Mouse (Mus musculus): ENCODE results near the gene Olfr224. TPM values are rescaled to one million over a fixed set of nuclear protein-coding genes. Genes with fewer than 3 reads are reported as not detected.

The Olfr224 gene
- not detected in 2 replicates for polyA plus RNA-seq (2015; fragmentation: Nextera tagmentation; extraction: Ambion mirVana)

DNA sequence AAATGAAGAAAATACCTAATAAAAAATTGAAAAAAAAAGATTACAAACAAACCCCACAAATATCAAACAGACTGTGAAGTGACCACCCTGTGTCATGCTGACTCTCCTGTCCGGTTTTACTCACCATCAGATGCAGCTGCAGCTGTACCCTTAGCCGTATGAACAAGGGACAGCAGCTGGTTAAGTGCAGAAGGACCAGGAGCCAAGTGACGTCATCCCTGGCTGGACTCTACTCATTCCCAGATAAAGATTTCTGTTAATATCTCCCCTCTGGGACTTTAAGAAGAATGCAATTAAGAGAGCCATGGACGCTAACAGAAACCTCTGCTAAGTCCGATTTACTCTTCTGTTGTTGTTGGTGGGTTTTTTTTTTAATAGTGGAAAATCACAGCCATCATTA, at the start of gene Olfr224:
Olfr224 (minus strand) TSS at position 149 of the 400 bp plus-strand sequence.
- Histone ChIP-seq H3K9ac (no peak within 1 kb of the TSS), H3K4me2 (no peak within 1 kb of the TSS), H3K36me3 (replicated peaks) (no peaks in the 10 kb centered on the region), H3K27ac (replicated peaks) (no peak within 1 kb of the TSS), H3K9me3 (replicated peaks) (no peaks in the 10 kb centered on the region), H3K4me1 (replicated peaks) (no peaks in the 10 kb centered on the region), H3K27me3 (no peaks in the 10 kb centered on the region), H3K4me3 (replicated peaks) (no peak within 1 kb of the TSS)
- WGBS (ENCODE audit: insufficient replicate concordance): 58% methylated on average over 5 of the region's 5 CpGs
- ATAC-seq (ENCODE audit: insufficient read depth): no peak

DNA sequence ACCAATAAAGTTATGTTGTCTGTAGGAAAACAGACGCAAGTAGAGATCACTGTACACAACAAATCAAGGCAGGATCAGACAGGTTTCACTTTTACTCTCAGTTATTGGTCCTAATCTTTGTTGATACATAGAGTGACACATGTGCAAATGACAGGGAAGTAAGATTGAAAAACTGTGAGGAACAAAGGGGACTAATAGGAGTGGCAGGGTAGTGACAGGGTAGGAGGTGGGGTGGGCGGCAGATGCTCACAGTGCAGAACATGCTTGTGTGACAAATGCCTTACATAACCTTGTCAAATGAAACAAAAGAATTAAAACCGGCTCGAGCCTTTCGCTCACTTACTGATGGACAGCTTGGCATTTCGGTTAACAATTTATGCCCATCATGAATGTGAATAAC, 48.4 kb upstream of the Olfr224 start:
- Histone ChIP-seq H3K36me3 (replicated peaks) (no peaks in the 10 kb centered on the region), H3K27me3 (peaks cover 4% of the 10 kb centered on the region; the same call in 1 of the 2 replicates), H3K9ac (no peak overlapping the region), H3K4me3 (replicated peaks) (no peak overlapping the region), H3K9me3 (replicated peaks) (no peaks in the 10 kb centered on the region), H3K4me2 (no peak overlapping the region), H3K4me1 (replicated peaks) (no peaks in the 10 kb centered on the region), H3K27ac (replicated peaks) (no peak overlapping the region)
- ATAC-seq (ENCODE audit: insufficient read depth): no peak
- 62% methylated on average over 6 of the region's 6 CpGs for WGBS (ENCODE audit: insufficient replicate concordance)

DNA sequence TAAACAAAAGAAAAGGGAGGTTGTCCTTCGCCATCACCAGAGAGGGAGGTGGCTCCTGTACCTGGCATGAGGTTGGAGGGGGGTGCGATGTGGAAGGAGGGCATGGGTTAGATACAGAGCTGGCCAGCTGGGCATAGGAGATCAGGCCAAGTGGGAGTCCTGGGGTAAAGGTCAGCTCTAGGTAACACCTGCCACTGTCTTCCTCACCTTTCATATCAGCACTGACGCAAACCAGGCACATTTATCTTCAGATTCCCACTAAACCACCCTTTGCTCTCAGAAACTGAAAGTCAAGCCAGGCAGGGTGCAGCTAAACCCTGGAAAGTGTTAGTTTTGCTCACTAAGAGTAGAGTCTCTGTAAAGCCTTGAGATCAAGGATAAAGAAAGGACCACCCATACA, 48.0 kb upstream of the Olfr224 start:
- ATAC-seq (ENCODE audit: insufficient read depth): no peak
- 47% methylated on average over 3 of the region's 3 CpGs for WGBS (ENCODE audit: insufficient replicate concordance)
- H3K27me3 ChIP-seq: peaks cover 2% of the 10 kb centered on the region; the same call in 1 of the 2 replicates
- H3K4me3 ChIP-seq (replicated peaks): no peak overlapping the region
- no peak overlapping the region for H3K9ac ChIP-seq
- no peak overlapping the region for H3K4me2 ChIP-seq
- no peak overlapping the region for H3K27ac ChIP-seq (replicated peaks)
- H3K36me3 ChIP-seq (replicated peaks): no peaks in the 10 kb centered on the region
- H3K9me3 ChIP-seq (replicated peaks): no peaks in the 10 kb centered on the region
- H3K4me1 ChIP-seq (replicated peaks): no peaks in the 10 kb centered on the region

DNA sequence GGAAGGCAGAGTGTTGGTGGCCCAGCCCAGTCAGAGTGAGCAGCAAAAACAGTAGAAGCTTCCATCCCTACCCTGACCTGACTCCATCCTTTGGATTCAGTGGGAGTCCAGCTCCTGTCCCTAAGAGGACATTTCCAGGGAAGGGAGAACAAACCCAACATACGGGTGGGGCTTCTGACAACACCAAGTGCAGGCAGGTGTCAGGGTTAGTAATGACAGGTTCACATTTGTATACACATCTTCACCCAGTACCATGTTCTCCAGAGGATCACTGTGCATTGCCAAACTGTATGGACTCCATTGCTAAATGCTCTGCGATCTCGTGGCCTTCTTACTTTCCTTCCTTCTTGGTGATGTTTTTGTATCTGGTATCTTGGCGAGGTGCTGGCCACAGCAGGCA, 45.6 kb upstream of the Olfr224 start, which contains the start of gene 2210407C18Rik:
2210407C18Rik (minus strand) TSS at position 101 of the 400 bp plus-strand sequence.
- Histone ChIP-seq H3K4me3 (replicated peaks) (no peak within 1 kb of the TSS), H3K4me1 (replicated peaks) (no peaks in the 10 kb centered on the region), H3K27ac (replicated peaks) (no peak within 1 kb of the TSS), H3K9ac (no peak within 1 kb of the TSS), H3K4me2 (no peak within 1 kb of the TSS), H3K36me3 (replicated peaks) (no peaks in the 10 kb centered on the region), H3K9me3 (replicated peaks) (no peaks in the 10 kb centered on the region), H3K27me3 (no peaks in the 10 kb centered on the region)
- ATAC-seq (ENCODE audit: insufficient read depth): no peak
- 65% methylated on average over 4 of the region's 4 CpGs for WGBS (ENCODE audit: insufficient replicate concordance)

DNA sequence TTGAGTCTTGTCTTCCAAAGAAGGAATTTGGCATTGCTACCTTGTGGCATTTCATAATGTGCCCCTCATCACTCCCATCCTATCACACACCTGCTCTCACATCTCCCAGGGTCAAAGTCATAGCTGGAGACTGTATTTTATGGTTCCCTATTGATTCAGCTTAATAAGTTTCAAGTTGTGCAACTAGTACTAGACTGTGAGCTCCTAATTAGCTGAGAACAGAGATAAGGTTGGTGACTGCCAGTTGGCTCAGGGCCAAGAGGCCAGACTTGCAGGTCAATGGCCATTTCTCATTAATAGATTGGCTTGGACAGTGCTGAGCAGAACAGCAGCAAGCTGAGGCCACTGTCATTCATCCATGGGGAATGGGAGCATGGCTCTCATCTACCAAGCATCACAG, 44.2 kb upstream of the Olfr224 start:
- Histone ChIP-seq H3K27ac (replicated peaks) (no peak overlapping the region), H3K9me3 (replicated peaks) (no peaks in the 10 kb centered on the region), H3K27me3 (no peaks in the 10 kb centered on the region), H3K9ac (no peak overlapping the region), H3K4me1 (replicated peaks) (no peaks in the 10 kb centered on the region), H3K4me2 (no peak overlapping the region), H3K4me3 (replicated peaks) (no peak overlapping the region), H3K36me3 (replicated peaks) (no peaks in the 10 kb centered on the region)
- no peak for ATAC-seq (ENCODE audit: insufficient read depth)

DNA sequence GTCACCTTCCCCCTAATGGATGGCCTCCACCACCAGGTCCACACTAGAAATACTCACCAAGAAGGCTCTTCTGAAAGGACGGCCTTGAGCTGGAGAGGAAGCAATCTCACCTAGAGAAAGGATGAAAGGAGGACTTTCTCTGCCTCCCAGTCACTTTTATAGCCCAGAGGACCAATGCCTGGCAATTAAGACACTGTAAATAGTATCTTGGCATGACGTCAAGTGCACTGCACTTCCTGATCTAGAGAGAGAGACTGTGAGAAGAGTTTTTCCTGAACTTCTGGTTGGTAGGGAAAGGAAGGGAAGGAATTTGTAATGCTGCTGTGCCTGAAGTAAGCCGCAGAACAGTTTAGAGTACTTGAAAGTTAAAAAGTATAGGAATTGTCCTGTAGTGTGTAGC, 43.0 kb upstream of the Olfr224 start:
- Histone ChIP-seq H3K4me3 (replicated peaks) (no peak overlapping the region), H3K4me1 (replicated peaks) (no peaks in the 10 kb centered on the region), H3K9ac (no peak overlapping the region), H3K27ac (replicated peaks) (no peak overlapping the region), H3K36me3 (replicated peaks) (no peaks in the 10 kb centered on the region), H3K4me2 (no peak overlapping the region), H3K27me3 (no peaks in the 10 kb centered on the region), H3K9me3 (replicated peaks) (no peaks in the 10 kb centered on the region)
- no peak for ATAC-seq (ENCODE audit: insufficient read depth)
- 43% methylated on average over 3 of the region's 3 CpGs for WGBS (ENCODE audit: insufficient replicate concordance)

DNA sequence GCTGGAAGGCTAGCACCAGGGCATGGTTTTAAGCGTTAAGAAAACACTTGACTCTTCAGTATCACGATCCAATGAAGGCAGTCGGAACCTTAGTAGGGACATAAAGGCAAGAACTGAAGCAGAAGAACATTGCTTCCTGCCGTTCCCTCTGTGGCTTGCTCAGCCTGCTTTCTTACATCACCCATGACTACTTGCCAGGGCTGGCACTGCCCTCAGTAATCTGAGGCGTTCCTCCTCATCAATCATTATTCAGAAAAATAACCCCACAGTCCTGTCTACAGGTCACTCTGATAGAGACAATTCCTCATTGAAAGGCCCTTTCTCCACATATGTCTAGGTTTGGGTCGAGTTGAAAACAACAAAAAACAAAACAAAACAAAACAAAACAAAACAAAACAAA, 36.7 kb upstream of the Olfr224 start:
- Histone ChIP-seq H3K4me1 (replicated peaks) (0 out of 2 replicates have a peak, but pooled peaks cover 5% of the 10 kb centered on the region), H3K27ac (replicated peaks) (no peak overlapping the region), H3K4me2 (no peak overlapping the region), H3K4me3 (replicated peaks) (no peak overlapping the region), H3K9me3 (replicated peaks) (no peaks in the 10 kb centered on the region), H3K36me3 (replicated peaks) (no peaks in the 10 kb centered on the region), H3K9ac (no peak overlapping the region), H3K27me3 (no peaks in the 10 kb centered on the region)
- no peak for ATAC-seq (ENCODE audit: insufficient read depth)
- WGBS (ENCODE audit: insufficient replicate concordance): 73% methylated on average over 6 of the region's 6 CpGs

DNA sequence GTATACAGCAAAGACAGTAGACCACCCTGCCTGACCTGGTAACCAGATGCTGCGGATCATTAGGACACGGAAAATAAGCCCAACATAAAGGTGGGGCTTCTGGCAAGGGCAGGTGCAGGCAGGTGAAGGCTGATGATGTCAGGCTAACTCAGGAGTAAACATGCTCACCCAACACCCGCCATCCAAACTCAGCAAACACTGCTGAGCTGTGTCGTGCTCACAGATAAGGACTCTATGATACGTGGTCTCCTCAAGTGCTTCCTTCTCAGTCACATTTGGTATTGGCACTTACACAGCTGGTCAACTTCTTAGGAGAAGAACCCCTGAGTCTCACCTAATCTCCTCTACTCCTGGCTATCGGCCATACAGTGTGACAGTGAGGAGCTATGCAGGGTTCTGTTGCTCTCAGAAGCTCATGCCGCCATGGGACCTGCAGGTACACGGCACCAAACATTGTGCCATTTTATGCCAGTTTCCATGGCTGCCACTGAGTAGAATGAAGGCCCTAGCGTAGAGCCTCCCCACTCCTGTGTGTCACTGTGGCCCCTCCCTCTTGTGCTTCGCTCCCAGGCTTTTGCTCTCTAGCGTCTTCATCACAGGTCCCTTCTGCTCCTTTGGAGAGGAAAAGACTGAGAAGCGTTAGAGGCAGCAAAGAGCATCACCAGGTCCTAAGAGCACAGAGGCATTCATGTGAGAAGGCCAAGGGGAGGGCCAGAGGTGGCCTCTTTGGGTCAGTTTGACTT, 36.0 kb upstream of the Olfr224 start:
- H3K4me2 ChIP-seq: no peak overlapping the region
- no peak overlapping the region for H3K9ac ChIP-seq
- 64% methylated on average over 12 of the region's 12 CpGs for WGBS (ENCODE audit: insufficient replicate concordance)
- no peaks in the 10 kb centered on the region for H3K27me3 ChIP-seq
- H3K36me3 ChIP-seq (replicated peaks): no peaks in the 10 kb centered on the region
- H3K4me3 ChIP-seq (replicated peaks): no peak overlapping the region
- H3K9me3 ChIP-seq (replicated peaks): no peaks in the 10 kb centered on the region
- H3K4me1 ChIP-seq (replicated peaks): 0 out of 2 replicates have a peak, but pooled peaks cover 5% of the 10 kb centered on the region
- H3K27ac ChIP-seq (replicated peaks): no peak overlapping the region
- no peak for ATAC-seq (ENCODE audit: insufficient read depth)

DNA sequence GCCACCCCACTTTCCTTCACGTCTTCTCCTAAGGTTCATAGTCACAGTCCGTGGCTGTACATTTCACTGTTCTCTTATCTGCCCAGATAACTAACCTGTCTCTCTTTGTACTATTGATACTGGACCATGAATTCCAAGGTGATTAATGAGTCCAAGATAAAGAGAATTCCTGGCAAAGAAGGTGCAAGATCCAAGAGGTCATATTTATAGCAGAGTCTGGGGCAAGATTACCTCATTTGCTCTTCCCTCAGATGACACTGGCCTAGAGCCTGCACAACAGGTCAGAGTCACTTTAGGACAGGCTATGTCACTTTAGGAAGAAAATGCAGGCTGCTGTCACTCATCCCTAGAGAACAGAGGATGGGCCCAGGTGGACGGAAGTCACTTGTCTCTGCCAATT, 34.9 kb upstream of the Olfr224 start:
- Histone ChIP-seq H3K4me1 (replicated peaks) (0 out of 2 replicates have a peak, but pooled peaks cover 5% of the 10 kb centered on the region), H3K36me3 (replicated peaks) (no peaks in the 10 kb centered on the region), H3K27ac (replicated peaks) (no peak overlapping the region), H3K9me3 (replicated peaks) (no peaks in the 10 kb centered on the region), H3K9ac (no peak overlapping the region), H3K4me3 (replicated peaks) (no peak overlapping the region), H3K27me3 (no peaks in the 10 kb centered on the region), H3K4me2 (no peak overlapping the region)
- no peak for ATAC-seq (ENCODE audit: insufficient read depth)
- 43% methylated on average over 3 of the region's 3 CpGs for WGBS (ENCODE audit: insufficient replicate concordance)

DNA sequence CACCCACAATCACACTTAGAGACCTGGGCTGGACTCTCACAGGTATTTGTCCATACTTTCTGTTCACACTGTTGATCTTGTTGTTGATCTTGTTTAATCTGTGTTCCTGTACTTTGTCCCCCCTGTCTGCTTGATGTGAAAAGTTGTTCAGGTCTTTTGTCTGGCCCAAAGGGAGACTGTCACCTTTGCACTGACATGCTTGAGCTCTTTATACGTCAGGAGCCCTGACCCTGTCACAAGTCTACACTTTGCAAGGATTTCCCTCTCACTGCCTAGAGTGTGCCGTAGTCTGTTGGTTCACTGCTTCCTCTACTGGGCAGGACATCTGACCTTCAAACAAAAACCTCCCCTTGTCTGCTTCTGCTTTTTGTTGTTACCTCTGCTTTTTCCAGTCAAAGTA, 34.3 kb upstream of the Olfr224 start:
- H3K9ac ChIP-seq: no peak overlapping the region
- no peaks in the 10 kb centered on the region for H3K9me3 ChIP-seq (replicated peaks)
- no peak overlapping the region for H3K4me2 ChIP-seq
- H3K27ac ChIP-seq (replicated peaks): no peak overlapping the region
- no peaks in the 10 kb centered on the region for H3K36me3 ChIP-seq (replicated peaks)
- WGBS (ENCODE audit: insufficient replicate concordance): 44% methylated on average over 2 of the region's 2 CpGs
- 0 out of 2 replicates have a peak, but pooled peaks cover 5% of the 10 kb centered on the region for H3K4me1 ChIP-seq (replicated peaks)
- H3K27me3 ChIP-seq: no peaks in the 10 kb centered on the region
- no peak overlapping the region for H3K4me3 ChIP-seq (replicated peaks)
- no peak; the same call in 1 of the 2 replicates for ATAC-seq (ENCODE audit: insufficient read depth)

DNA sequence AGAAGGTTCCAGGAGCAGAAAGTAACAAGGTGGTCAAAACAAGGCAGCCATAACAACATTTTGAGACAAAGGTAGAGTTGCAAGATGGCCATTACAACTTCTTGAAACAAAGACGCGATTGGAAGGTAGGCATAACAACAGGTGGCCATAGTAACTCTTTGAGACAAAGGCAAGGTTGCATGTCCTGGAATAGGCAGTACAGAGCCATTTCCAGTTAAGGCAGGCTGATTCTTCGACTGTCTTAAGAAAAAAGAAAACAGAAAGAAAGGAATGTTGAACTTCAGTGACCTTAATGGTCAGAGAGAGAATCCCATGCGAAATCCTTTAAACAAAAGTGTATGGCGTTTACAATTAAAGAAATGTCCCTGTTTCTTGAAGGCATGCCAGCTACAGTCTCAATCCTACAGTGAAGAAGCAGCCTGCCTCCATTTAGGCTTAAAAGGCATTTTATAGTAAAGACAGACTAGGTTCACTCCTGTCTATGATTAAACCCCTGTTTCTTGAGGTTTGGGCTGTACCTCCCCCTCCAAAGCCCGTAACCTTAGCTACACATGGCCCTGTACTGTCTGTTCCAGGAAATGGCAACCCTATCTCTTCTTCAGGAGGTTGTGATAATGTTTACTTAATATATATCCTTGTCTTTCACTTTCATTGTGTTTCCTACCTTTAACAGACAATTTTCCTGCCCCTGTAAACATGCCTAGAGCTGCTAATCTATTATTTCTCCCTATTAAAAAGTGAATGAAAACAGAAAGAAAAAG, 32.6 kb upstream of the Olfr224 start:
- WGBS (ENCODE audit: insufficient replicate concordance): 54% methylated on average over 6 of the region's 6 CpGs

More for the DNA sequence above, 32.6 kb upstream of the Olfr224 start:
- H3K27ac ChIP-seq (replicated peaks): no peak overlapping the region
- H3K36me3 ChIP-seq (replicated peaks): no peaks in the 10 kb centered on the region
- ATAC-seq (ENCODE audit: insufficient read depth): no peak
- no peaks in the 10 kb centered on the region for H3K27me3 ChIP-seq
- H3K4me1 ChIP-seq (replicated peaks): 0 out of 2 replicates have a peak, but pooled peaks cover 5% of the 10 kb centered on the region
- H3K9ac ChIP-seq: no peak overlapping the region
- no peak overlapping the region for H3K4me2 ChIP-seq
- no peak overlapping the region for H3K4me3 ChIP-seq (replicated peaks)
- H3K9me3 ChIP-seq (replicated peaks): no peaks in the 10 kb centered on the region

Data from liver, embryonic 15.5 days (tissue).